Mouse (Mus musculus) cerebellum, postnatal 10 days (tissue): ENCODE results near the gene Adi1.

Experiments
- DNase-seq, 2 experiments: peaks; one replicate each; pipeline ENCODE4 v3.0.0; 2021; ENCODE audit warnings: mixed read lengths in 2 of 2

Gene Adi1

DNA sequence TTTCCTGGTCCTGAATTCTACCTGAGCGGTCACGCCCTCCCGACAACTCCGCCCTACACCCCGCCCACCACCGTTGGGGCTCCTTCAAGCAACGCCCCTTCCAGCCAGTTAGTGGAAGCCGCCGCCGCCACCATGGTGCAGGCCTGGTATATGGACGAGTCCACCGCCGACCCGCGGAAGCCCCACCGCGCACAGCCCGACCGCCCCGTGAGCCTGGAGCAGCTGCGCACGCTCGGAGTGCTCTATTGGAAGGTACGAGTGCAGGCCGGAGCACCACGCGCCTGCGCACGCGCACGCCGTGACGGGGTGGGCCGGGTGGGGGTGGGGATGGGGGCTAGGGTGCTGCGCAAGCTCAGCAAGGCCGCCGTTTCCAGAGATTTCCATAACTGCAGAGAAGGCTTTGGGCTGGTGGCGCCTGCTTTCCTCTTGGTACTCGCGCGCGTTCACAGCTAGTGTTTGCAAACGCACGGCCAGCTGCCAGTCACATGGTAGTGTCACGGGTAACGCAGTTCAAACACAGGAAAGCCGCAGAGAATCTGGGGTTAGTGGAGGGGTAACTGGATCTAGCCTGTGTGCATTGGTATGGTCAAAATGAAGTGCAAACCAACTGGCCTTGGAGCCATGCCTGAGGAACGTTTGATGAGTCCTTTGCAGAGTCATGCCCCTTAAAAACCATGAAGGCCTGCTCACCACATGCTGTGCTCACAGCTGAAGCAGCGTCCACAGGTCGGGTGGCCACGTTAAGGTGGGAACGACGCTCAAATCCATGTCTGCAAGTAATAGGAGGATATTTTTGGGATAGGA lies at the start of gene Adi1:
Gene Adi1, plus strand, starts transcription at position 111 of the 804 bp plus-strand sequence.
- peak; percentile 87 to 92 for DNase-seq

DNA sequence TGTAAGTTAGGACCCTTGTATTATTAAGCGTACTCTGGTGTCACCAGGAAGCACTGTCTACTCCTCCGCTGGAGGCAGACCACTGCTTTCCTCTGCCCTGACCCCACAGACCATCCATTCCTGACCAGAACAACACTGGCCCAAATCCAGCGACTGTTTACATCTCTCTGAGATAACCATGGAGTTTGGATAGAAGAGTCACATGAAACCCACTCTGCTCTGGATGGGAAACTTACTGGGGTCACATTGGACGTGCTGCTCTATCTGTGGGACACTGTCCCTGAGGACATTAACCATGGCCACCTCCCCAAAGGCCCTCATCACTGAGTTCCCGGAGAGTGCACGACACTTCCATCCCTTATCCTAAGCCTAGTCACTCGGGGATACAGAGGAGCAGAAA lies 49.6 kb upstream of the Adi1 start:
- DNase-seq, result no peak

DNA sequence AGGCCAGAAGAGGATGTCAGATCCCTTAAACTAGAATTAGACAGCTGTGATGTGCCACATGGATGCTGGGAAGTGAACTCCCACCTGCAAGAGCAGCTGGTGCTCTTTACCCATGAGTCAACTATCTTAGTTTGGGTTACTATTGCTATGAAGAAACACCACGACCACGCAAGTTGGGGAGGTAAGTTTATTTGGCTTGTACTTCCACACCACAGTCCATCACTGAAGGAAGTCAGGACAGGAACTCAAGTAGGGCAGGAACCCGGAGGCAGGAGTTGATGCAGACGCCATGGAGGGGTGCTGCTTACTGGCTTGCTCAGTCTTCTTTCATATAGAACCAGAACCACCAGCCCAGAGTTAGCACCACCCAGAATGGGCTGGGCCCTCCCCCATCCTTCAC lies 47.9 kb upstream of the Adi1 start:
- no peak for DNase-seq

DNA sequence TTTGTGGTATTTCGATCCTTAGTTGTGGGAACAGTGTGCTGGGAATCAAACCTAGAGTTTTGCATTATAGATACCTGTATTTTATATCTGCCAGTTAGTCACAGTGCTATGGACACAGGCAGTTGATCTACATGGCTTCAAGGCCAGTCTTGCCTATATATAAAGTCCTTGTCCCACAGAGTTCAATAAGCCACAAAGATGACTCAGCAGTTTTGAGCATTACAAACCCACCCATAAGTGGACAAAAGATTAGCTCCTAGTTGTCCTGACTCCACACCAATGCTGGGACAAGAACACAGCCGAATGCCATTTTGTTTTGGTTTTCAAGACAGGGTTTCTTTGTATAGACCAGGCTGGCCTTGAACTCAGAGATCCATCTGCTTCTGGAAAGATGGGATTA lies 46.6 kb upstream of the Adi1 start:
- no peak for DNase-seq

DNA sequence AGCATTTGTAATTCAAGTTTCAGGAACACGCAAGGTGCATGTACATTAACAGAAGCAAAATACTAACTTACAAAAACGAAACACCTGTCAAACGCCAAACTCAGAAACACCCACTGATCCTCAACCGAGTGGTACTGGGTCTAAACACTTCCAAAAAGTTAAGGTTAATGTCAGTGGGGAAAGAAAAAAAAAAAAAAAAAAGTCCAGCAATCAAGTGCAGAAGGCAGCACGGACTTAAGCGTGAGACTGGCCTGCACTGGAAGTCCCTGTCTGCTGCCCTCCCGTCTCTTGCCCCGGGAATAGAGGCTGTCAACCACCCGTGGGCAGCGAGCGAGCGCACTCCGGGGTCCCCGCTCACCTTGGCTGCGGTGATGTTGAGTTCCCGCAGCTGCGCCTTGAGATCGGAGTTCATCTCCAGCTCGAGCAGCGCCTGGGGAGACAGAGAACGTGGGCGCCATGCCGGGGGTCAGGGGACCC lies 39.9 kb upstream of the Adi1 start:
- DNase-seq, result no peak

DNA sequence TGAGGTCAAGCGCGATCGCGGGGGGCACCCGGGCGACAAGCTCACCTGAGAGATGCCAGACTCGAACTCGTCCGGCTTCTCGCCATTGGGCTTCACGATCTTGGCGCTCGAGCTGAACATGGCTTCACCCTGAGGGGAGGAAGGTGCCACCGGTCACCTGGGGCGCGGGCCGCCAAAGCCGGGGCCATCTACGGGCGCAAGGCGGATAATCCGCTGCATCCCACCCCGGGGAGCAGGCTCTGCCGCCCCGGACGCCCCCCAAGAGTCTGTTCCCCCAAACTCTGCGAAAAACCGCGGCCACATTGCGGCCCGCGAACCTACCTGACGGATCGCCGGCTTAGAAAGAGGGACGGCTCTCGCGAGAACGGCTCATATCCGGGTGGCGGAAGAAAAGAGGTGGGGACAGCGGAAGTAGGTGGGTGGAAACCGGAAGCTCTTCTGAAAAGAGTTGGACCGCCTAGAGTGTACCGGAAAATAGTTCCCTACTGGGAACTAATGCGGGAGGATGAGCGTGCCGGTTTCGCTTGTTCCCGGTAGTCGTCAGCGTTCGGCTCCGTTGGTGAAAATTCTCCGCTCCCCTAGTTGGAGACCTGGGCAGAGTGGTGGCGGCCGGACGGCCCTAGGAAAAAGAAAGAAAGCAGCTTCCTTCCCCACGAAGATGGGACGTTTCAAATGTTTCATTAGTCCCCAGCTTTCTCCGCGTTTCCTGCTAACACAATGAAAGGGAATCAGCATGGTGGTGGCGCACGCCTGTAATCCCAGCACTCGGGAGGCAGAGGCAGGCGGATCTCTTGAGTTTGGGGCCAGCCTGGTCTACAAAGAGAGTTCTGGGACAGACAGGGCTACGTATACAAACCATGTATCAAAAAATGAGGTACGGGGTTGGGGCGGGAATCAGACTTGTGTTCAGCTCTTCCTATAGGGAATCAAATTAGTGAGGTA lies 39.2 kb upstream of the Adi1 start, which contains the start of gene Rps7:
Gene Rps7, minus strand, starts transcription at position 419 of the 942 bp plus-strand sequence.
- peak; percentile 96 for DNase-seq

DNA sequence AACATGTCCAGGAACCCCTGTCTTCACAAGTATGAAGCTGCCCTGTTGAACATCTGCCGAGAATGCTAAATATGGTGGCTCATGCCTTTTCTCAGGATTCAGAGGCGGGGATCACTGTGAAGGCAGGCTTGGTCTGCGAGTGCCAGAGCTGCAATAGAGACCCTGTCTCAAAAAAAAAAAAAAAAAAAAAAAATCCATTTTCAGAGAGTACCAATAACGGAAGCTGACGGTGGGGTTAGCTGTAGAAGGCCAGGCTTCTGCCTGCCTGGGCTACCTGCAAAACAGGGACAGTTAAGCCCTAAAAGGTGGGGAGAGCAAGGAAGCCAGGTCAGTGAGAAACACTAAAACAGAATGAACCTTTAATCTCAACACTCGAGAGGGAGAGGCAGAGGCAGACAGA lies 38.5 kb upstream of the Adi1 start:
- no peak for DNase-seq

DNA sequence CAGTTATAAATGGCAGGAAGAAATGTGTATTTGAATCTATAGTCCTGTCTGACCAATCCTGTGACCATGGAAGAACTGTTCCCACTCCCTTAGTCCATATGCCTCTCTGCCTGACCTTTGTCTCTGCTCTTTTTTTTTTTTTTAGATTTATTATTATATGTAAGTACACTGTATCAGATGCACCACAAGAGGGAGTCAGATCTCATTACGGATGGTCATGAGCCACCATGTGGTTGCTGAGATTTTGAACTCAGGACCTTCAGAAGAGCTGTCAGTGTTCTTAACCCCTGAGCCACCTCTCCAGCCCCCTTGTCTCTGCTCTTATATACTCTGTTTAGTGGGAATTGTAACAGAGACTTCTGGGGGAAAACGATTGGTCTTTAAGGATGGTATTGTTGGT lies 36.3 kb upstream of the Adi1 start:
- no peak for DNase-seq

DNA sequence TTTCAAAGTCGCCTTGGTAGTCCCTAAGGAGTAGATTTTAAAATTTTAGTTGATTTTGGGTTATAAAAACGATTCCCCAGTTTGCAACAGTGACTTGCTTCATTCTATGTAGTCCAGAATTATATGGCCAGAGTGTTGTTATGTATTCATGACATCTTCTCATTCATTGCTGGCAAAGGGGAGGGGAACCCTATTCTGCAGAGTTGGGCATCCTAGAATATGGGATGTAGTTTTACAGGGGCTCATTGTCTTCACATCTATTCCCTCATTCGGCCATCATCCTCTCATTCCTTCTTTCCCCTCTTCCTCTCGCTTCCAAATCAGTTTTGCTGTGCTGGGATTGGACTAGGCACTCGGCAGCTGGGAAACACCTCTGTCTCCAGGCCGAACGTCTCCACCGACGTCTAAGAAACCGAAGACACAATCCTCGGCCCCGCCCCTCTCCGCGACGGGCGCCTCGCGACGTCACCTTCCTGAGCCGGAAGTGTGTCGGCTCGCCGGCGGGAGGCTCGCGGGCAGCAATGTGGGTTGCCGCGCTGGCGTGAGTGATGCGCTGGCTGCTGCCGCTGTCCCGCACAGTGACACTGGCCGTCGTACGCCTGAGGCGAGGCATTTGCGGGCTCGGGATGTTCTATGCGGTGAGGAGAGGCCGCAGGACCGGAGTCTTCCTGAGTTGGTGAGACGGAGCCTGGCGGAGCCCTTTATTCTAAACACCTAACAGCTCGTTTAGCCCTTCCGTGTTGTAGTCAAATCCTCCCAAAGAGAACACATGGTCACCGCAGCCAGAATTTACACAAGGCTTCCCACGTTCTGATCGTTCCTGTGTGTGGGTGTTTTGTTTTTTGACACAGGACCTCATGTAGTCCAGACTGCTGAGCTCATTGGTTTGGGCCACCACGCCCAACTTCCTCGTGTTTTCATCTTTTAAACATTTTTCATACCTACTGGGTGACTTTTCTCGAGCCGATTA lies 25.6 kb upstream of the Adi1 start, which contains the start of gene Rnaseh1:
Gene Rnaseh1, plus strand, starts transcription at position 462 of the 970 bp plus-strand sequence.
- DNase-seq, result peak; percentile 96

DNA sequence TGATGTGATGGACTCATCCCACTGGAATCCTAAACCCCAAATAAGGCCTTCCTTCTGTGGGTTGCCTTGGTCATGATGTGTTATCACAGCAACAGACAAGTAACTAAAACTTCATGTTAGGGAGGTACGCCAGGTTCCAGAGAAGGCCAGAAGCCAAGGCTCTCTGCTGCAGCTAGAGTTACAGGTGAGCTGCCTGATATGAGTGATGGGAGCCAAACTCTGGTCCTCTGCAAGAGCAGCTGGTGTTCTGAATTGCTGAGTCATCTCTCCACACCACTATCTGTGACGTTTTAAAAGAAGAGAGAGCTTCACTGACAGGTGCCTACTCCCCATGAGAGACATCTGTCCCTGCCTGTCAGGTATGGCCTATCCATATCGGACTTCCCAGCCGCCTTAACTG lies 12.4 kb upstream of the Adi1 start:
- no peak for DNase-seq

DNA sequence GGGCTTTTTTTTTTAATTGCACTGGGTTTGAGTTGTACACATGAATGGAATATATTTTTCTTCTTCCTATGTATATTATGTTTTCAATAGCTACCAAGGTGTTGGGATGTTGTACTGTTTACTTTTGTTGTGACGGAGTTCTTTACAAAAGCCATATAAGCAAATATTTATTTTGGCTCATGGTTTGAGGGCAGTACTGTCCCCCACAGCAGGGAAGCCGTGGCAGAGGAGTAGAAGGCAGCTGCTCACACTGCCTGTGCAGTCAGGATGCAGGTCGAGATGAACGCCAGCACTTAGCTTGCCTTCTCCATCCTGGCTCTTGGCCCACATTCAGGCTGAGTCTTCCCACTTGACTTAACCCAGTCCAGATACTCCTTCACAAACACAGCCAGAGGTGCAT lies 8.3 kb upstream of the Adi1 start:
- DNase-seq, result peak in 1 of 2 experiments; percentile 36

DNA sequence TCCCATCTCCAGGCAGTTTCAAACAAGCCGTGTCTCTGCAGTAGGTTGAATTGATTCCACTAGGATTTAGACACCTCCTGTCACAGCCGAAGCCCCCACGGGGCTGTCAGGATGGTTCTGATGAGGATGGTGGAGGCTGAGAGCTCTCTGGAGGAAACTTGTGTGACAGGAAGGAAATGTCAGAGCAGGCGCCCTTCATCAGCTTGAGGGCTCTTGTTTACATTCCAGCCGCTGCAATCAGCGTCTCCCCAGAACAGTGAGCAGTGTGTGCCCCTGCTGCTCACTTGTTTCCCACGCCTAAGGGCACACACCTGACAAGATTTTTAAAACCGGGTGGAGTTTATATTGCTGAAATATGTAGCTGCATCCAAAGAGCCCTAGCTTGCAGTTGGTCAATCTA lies 7.7 kb upstream of the Adi1 start:
- no peak for DNase-seq

DNA sequence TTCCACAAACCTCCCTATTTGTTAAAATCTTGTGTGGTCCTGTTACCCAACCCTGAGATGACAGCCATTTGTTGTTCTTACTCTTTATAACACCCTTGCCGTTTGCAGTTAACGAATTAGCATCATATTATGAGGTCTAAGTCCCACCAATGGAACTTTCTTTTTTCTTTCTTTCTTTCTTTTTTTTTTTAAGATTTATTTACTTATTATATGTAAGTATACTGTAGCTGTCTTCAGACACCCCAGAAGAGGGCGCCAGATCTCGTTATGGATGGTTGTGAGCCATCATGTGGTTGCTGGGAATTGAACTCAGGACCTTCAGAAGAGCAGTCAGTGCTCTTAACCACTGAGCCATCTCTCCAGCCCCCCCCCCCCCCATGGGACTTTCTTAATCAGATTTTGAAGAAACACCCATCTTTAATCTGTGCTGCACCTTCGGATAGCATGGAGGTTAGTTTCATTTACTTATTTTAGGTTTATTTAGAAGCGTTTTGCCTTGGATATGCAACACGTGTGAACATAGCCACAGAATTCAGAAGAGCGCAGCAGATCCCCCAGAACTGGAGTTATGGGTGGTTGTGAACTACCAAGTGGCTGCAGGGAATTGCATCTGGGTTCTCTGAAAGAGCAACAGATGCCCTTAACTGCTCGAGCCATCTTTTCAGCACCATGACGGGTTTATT lies 852 bp upstream of the Adi1 start:
- no peak for DNase-seq

DNA sequence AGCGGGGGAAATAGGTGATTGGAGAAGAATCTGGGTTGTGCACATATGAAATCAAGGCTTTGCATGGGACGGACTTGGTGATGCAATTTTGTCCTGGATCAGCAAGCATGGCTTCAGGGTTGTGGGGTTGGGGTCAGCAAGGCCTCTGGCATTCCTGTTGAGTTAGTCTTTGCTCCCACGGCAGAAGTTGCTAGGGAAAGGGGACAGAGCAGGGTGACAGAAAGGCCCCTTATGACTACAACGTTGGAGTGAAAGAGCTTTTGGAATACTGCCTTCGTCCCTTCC lies 836 bp downstream of the Adi1 start:
- DNase-seq, result no peak

DNA sequence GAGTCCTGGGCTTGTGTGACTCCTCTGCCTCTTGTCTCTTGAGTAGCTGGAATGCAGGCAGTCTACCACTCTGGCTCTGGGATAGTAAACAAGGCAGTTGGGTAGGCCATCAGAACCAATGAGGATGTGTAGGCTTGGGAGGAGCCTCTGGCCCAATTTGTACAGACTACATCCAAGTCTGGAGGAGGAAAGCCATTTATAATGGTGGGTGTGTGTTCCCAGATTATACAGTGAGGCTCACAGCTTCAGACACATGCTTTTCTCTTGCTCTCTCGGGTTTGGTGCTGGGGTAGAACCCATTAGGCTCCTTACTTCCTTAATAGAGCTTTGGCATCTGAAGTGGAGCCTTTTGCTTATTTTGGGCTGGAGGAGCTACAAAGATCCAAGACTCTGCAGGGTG lies 9.6 kb downstream of the Adi1 start:
- no peak for DNase-seq

DNA sequence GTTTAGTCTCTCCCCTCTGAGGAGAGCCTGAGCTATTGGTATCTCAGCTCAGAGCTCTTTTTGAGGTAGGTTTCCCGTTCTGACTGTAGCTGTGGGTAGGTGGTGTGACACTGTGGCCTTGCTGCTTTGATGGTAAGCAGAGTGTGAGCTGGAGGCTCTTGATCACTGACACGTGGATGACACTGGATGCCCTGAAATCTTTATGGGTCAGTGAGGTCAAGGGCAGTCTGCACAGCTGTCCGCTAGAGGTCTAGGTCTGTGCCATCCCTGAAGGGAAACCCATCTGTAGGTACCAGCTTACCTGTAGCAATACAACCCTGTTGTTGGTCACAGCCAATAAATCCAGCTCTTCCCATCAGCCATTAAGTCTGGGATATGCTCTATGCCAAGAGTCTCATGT lies 10.7 kb downstream of the Adi1 start:
- DNase-seq, result no peak

DNA sequence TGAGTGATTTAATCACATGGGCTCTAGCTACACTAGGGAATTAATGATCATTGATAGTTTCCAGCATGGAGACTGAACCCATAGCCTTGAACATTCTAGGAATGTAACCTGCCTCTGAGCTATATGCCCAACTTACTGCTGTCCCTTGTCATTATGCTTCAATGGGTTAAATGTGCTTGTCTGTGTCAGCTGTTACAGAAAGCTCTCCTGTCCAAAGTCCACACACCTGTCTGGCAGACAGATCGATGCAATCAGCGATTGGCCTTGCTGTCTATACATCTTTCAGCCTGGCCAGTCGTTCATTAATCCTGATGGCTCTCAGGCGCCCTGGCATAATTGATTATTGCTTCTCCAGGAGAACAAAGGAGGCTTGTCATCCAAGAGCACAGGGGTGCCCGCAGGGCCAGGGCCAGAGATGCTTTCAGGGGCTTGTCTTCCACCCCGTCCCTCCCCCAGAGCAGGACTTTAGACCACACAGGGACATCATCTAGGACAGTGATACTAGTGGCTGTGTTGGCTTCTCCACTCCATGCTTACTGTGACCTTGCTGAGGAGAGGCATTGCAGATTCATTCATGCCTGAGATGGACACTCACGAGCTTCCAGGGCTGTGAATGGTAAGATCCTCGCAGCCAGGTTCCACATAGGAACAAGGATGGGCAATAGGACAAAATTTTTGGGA lies 11.3 kb downstream of the Adi1 start:
- no peak for DNase-seq

DNA sequence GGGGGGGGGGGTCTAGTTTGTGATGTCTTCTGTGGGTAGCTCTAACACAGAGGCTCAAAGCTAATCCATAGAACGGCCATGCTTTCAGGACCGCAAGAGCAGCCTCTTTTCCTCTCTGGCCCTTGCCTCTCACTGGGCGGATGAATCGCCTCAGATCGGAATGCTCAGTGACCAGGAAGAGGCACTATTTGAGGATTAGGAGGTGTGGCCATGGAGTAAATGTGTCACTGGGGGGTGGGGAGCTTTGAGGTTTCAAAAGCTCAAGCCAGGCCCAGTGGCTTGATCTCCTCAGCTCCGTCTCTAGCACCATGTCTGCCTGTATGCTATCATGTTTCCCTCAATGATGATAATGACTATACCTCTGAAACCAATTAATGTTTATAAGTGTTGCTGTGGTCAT lies 14.0 kb downstream of the Adi1 start:
- DNase-seq, result no peak

DNA sequence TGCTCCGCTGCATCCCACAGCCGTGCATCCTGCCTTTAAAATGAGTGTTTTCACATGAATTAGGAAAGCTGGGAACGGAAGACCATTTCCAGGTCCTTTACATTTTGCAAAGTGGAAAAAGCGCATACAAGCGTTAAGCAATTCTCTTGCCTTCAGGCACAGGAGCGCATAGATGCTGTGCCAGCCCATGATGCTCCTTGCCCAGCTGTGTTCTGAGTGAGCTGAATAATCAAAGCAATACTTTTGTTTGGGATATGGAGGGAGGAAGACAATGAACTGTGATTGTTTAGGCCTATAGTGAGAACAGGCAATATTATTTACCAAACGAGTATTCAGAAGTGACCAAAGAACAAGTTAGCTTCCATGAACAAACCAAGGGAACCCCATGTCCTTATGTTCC lies 15.7 kb downstream of the Adi1 start:
- no peak for DNase-seq

DNA sequence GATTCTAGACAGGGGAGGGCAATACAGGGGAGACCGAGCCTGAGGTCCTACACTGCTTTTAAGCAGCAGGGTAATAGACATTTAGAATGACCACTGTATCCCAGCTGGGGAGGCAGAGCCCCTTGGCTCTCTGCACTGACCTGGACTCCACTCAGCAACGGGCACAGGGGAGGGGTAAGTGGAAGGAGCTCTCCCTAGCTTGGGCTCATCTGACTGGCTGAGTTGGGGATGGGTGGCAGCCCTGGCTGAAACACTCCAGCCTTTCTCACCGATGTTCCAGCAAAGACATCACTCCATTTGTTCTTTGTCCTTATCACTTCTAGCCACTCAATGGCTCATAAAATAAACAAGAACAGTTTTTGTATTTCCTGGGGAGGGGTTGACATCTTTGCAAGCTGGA lies 18.7 kb downstream of the Adi1 start:
- no peak for DNase-seq

DNA sequence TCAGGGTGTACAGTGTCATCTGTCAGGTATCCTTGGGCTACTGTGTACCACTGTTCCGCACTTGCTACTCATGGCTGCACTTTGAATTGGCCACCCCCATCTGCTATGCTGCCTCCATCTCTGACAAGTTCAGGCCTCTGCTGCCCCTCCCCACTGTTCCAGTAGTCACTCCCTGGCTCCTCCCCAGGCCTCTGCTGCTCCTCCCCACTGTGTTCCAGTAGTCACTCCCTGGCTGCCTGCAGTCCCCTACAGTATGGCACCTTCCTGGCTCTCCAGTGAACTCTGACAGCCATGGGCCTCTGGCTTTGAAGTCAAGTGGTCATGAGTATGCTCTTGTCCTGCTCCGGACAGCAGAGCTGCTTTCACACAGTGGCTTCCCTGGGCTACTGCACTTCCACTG lies 19.2 kb downstream of the Adi1 start:
- DNase-seq, result no peak
